Comparison of ENCODE assay signal across 12 mouse cellular contexts in the genomic region with DNA sequence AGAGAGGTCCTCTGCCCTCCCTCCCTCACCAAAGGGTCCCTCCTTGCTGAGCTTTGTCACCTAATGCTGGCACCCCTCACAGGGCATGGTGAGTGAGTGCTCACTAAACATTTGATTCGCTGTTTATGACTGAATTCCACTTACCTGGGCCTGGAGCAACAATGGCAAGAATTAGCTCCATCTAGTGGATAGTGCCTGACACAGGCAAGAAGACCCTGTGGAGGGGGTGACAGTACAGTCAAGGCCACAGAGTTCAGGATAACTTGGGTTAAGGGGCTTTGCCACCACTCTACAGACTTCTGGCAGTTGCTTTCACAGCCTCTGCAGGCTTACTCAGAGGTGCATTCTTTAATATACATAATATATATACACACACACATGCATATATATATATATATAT. TPM values are rescaled to one million over a fixed set of nuclear protein-coding genes. Genes with fewer than 3 reads are reported as not detected.
A peak's percentile ranks its signal among the peaks of the same experiment; 100 is the strongest.
DNase-seq lines count a peak whose midpoint lies in the region; ATAC-seq and TF ChIP-seq lines count a peak whose summit lies in the region.
"Had no signal": no experiment of that assay in that cellular context is flagged by ENCODE, and none has a peak within 500 bp of the region (broad histone marks: within the 10 kb centered on the region; RNA-seq: fewer than 3 reads in every experiment).

No protein-coding gene starts in this region.

- no peak overlapping the region for H3K4me2 ChIP-seq in intestine, postnatal 0 days (replicated peaks; ENCODE audit: low read depth)
- no peak overlapping the region for H3K4me2 ChIP-seq in intestine, embryonic 15.5 days (replicated peaks)
- H3K4me2 ChIP-seq in forebrain, embryonic 14.5 days (ENCODE audit: low read length): no peak overlapping the region
- no peak overlapping the region for H3K4me2 ChIP-seq in midbrain, embryonic 16.5 days (ENCODE audit: low read length)
- H3K4me2 ChIP-seq: heart, embryonic 11.5 days; liver, embryonic 15.5 days had no signal

- H3K4me1 ChIP-seq in intestine, postnatal 0 days (replicated peaks; ENCODE audit: control insufficient read depth, insufficient read depth, low read length): no peaks in the 10 kb centered on the region
- no peaks in the 10 kb centered on the region for H3K4me1 ChIP-seq in intestine, embryonic 15.5 days (replicated peaks)
- H3K4me1 ChIP-seq in forebrain, embryonic 14.5 days (ENCODE audit: control insufficient read depth, insufficient read depth, low read length): no peaks in the 10 kb centered on the region; the same call in 1 of the 2 replicates
- 0 out of 2 replicates have a peak, but pooled peaks cover 2% of the 10 kb centered on the region for H3K4me1 ChIP-seq in midbrain, embryonic 16.5 days (ENCODE audit: control insufficient read depth, insufficient read depth, low read length)
- H3K4me1 ChIP-seq: liver, embryonic 15.5 days had no signal

- 10% methylated on average over 1 of the region's 1 CpGs for WGBS in intestine, postnatal 0 days
- 40% methylated on average over 1 of the region's 1 CpGs for WGBS in intestine, embryonic 15.5 days
- WGBS in forebrain, embryonic 14.5 days: 41% methylated on average over 1 of the region's 1 CpGs
- 44% methylated on average over 1 of the region's 1 CpGs for WGBS in midbrain, embryonic 16.5 days

- H3K9ac ChIP-seq in intestine, postnatal 0 days (ENCODE audit: low read depth, low read length): no peak overlapping the region
- H3K9ac ChIP-seq in intestine, embryonic 15.5 days: no peak overlapping the region
- no peak overlapping the region for H3K9ac ChIP-seq in forebrain, embryonic 14.5 days (ENCODE audit: low read length)
- no peak overlapping the region for H3K9ac ChIP-seq in midbrain, embryonic 16.5 days (ENCODE audit: low read depth, low read length)
- H3K9ac ChIP-seq: liver, embryonic 15.5 days had no signal

- no peaks in the 10 kb centered on the region for H3K36me3 ChIP-seq in intestine, postnatal 0 days (ENCODE audit: control insufficient read depth, insufficient read depth)
- no peaks in the 10 kb centered on the region for H3K36me3 ChIP-seq in intestine, embryonic 15.5 days
- no peaks in the 10 kb centered on the region for H3K36me3 ChIP-seq in forebrain, embryonic 14.5 days (ENCODE audit: control insufficient read depth, insufficient read depth, low read length)
- H3K36me3 ChIP-seq in midbrain, embryonic 16.5 days (ENCODE audit: control insufficient read depth, insufficient read depth, low read length): no peaks in the 10 kb centered on the region
- H3K36me3 ChIP-seq: liver, embryonic 15.5 days had no signal

- peak; percentile 50 for TF ChIP-seq CTCF in intestine, postnatal 0 days (IDR thresholded peaks at IDR 0.05; ENCODE audit: low read depth)

- peak; percentile 56 for DNase-seq in ES-CJ7 (ENCODE audit: low read depth, low spot score)
- DNase-seq in forebrain, embryonic 14.5 days (ENCODE audit: low spot score): peak; percentile 38
- no peak for DNase-seq in urinary bladder, postnatal 25 days (ENCODE audit: low spot score)
- no peak for DNase-seq in spleen, postnatal 14 days (ENCODE audit: low spot score in 2 of 2)
- no peak for DNase-seq in testis, postnatal 14 days (ENCODE audit: low spot score)
- DNase-seq: kidney, postnatal 4 days had no signal

- H3K27ac ChIP-seq in intestine, postnatal 0 days (ENCODE audit: low read depth, low read length): no peak overlapping the region
- H3K27ac ChIP-seq in intestine, embryonic 15.5 days: no peak overlapping the region
- H3K27ac ChIP-seq in forebrain, embryonic 14.5 days (ENCODE audit: low read depth, low read length): no peak overlapping the region
- no peak overlapping the region for H3K27ac ChIP-seq in midbrain, embryonic 16.5 days (ENCODE audit: low read length)
- H3K27ac ChIP-seq: liver, embryonic 15.5 days had no signal

- no peaks in the 10 kb centered on the region for H3K27me3 ChIP-seq in intestine, postnatal 0 days (replicated peaks; ENCODE audit: control insufficient read depth, insufficient read depth, low read length)
- H3K27me3 ChIP-seq in intestine, embryonic 15.5 days (replicated peaks): no peaks in the 10 kb centered on the region
- no peaks in the 10 kb centered on the region for H3K27me3 ChIP-seq in forebrain, embryonic 14.5 days (replicated peaks; ENCODE audit: control insufficient read depth, insufficient read depth, low read length)
- no peaks in the 10 kb centered on the region for H3K27me3 ChIP-seq in midbrain, embryonic 16.5 days (ENCODE audit: control insufficient read depth, insufficient read depth, low read depth, low read length)
- H3K27me3 ChIP-seq: liver, embryonic 15.5 days had no signal

- no peaks in the 10 kb centered on the region for H3K9me3 ChIP-seq in intestine, postnatal 0 days (ENCODE audit: control insufficient read depth)
- no peaks in the 10 kb centered on the region for H3K9me3 ChIP-seq in intestine, embryonic 15.5 days
- no peaks in the 10 kb centered on the region for H3K9me3 ChIP-seq in forebrain, embryonic 14.5 days (replicated peaks; ENCODE audit: control insufficient read depth, low read length)
- no peaks in the 10 kb centered on the region for H3K9me3 ChIP-seq in midbrain, embryonic 16.5 days (replicated peaks; ENCODE audit: control insufficient read depth, low read length, poor library complexity, severe bottlenecking)
- H3K9me3 ChIP-seq: liver, embryonic 15.5 days had no signal

- ATAC-seq in intestine, postnatal 0 days: no peak
- ATAC-seq in intestine, embryonic 15.5 days: no peak
- ATAC-seq in forebrain, embryonic 14.5 days: peak; percentile 69
- ATAC-seq in midbrain, embryonic 16.5 days: peak; percentile 53

- no peak overlapping the region for H3K4me3 ChIP-seq in intestine, postnatal 0 days (ENCODE audit: low read depth, low read length)
- H3K4me3 ChIP-seq in intestine, embryonic 15.5 days (replicated peaks): no peak overlapping the region
- no peak overlapping the region for H3K4me3 ChIP-seq in forebrain, embryonic 14.5 days (ENCODE audit: low read depth, low read length)
- no peak overlapping the region for H3K4me3 ChIP-seq in midbrain, embryonic 16.5 days (ENCODE audit: low read depth, low read length)
- H3K4me3 ChIP-seq: liver, embryonic 15.5 days had no signal

RNA-seq across cellular contexts. Expression of gene Htr7, which starts 55.8 kb away (rescaled TPM):
- 0.17 TPM in 1 of 2 replicates, not detected in the other for polyA plus RNA-seq in intestine, postnatal 0 days (2015; fragmentation: Nextera tagmentation; extraction: Ambion mirVana)
- 0.06 TPM in 1 of 2 replicates, not detected in the other for polyA plus RNA-seq in intestine, embryonic 15.5 days (2015; fragmentation: Nextera tagmentation; extraction: Ambion mirVana)
- polyA plus RNA-seq in forebrain, embryonic 14.5 days (2014; fragmentation: Nextera tagmentation; extraction: Ambion mirVana): 2.0 and 3.4 TPM in 2 replicates
- polyA plus RNA-seq in midbrain, embryonic 16.5 days (2015; fragmentation: Nextera tagmentation; extraction: Ambion mirVana): 10.2 and 11.7 TPM in 2 replicates
- polyA plus RNA-seq: heart, embryonic 11.5 days; liver, embryonic 15.5 days; stomach, embryonic 14.5 days had no signal

Comparison
In these comparisons a context has a peak if more than half of its experiments do, and no peak if none do; other contexts are left out.
1. ATAC-seq: peak in forebrain, embryonic 14.5 days (single experiment) and midbrain, embryonic 16.5 days (single experiment); none in intestine, postnatal 0 days (single experiment) and intestine, embryonic 15.5 days (single experiment).
2. DNase-seq: peak in ES-CJ7 (single experiment) and forebrain, embryonic 14.5 days (single experiment); none in urinary bladder, postnatal 25 days (single experiment), spleen, postnatal 14 days (0 of 2) and testis, postnatal 14 days (single experiment).